13 mouse cellular contexts compared by ENCODE assay signal in the genomic region with DNA sequence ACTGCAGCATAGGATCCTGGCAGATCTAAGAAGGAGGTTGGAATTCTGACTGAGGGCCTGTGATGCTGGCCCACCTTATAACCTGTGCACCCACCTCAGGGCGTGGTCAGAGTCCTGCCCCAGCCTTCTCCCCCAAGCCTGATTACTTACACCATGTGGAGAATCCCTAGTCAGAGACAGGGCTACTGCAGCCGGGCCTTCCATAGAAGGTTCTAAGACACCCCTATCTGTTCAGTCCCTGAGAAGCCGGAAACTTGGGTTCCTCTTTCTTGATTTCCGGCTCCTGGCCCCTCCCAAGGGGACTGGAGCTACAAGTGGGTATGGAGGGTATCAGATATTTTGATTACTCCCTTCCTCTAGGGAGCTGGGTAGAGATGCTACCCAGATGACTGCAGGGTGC. TPM values are rescaled to one million over a fixed set of nuclear protein-coding genes. Genes with fewer than 3 reads are reported as not detected.
DNase-seq lines count a peak whose midpoint lies in the region; ATAC-seq and TF ChIP-seq lines count a peak whose summit lies in the region.
"Had no signal": no experiment of that assay in that cellular context is flagged by ENCODE, and none has a peak within 500 bp of the region (broad histone marks: within the 10 kb centered on the region; RNA-seq: fewer than 3 reads in every experiment).

No protein-coding gene starts in this region.

- peaks cover 10% of the 10 kb centered on the region for H3K4me1 ChIP-seq in heart, embryonic 11.5 days (ENCODE audit: control insufficient read depth, insufficient read depth, low read length)
- H3K4me1 ChIP-seq in heart, embryonic 12.5 days (replicated peaks) = peaks cover 33% of the 10 kb centered on the region
- peaks cover 30% of the 10 kb centered on the region for H3K4me1 ChIP-seq in liver, embryonic 13.5 days (replicated peaks)
- H3K4me1 ChIP-seq in stomach, postnatal 0 days (replicated peaks; ENCODE audit: control insufficient read depth, insufficient read depth) = peaks cover 2% of the 10 kb centered on the region; the same call in 1 of the 2 replicates
- H3K4me1 ChIP-seq in forebrain, embryonic 14.5 days (ENCODE audit: control insufficient read depth, insufficient read depth, low read length) = peaks cover 11% of the 10 kb centered on the region; the same call in 1 of the 2 replicates

- H3K9ac ChIP-seq in heart, embryonic 11.5 days (ENCODE audit: low read depth, low read length) = no peak overlapping the region
- no peak overlapping the region for H3K9ac ChIP-seq in heart, embryonic 12.5 days
- H3K9ac ChIP-seq in liver, embryonic 13.5 days = peak overlapping the region; percentile 13; the same call in 1 of the 2 replicates
- H3K9ac ChIP-seq in stomach, postnatal 0 days (ENCODE audit: low read length) = no peak overlapping the region
- H3K9ac ChIP-seq in forebrain, embryonic 14.5 days (ENCODE audit: low read length) = no peak overlapping the region

- H3K9me3 ChIP-seq in heart, embryonic 11.5 days (replicated peaks; ENCODE audit: control insufficient read depth, low read length) = no peaks in the 10 kb centered on the region
- no peaks in the 10 kb centered on the region for H3K9me3 ChIP-seq in heart, embryonic 12.5 days (replicated peaks)
- no peaks in the 10 kb centered on the region for H3K9me3 ChIP-seq in liver, embryonic 13.5 days (replicated peaks)
- H3K9me3 ChIP-seq in stomach, postnatal 0 days (ENCODE audit: control insufficient read depth, low read length) = no peaks in the 10 kb centered on the region
- no peaks in the 10 kb centered on the region for H3K9me3 ChIP-seq in forebrain, embryonic 14.5 days (replicated peaks; ENCODE audit: control insufficient read depth, low read length)

- H3K27me3 ChIP-seq in heart, embryonic 11.5 days (ENCODE audit: control insufficient read depth, insufficient read depth, low read length) = peaks cover 3% of the 10 kb centered on the region; the same call in 1 of the 2 replicates
- peaks cover 9% of the 10 kb centered on the region; the same call in 1 of the 2 replicates for H3K27me3 ChIP-seq in heart, embryonic 12.5 days (replicated peaks)
- peaks cover 30% of the 10 kb centered on the region for H3K27me3 ChIP-seq in liver, embryonic 13.5 days
- H3K27me3 ChIP-seq in stomach, postnatal 0 days (ENCODE audit: control insufficient read depth, insufficient read depth, low read length) = no peaks in the 10 kb centered on the region
- no peaks in the 10 kb centered on the region for H3K27me3 ChIP-seq in forebrain, embryonic 14.5 days (replicated peaks; ENCODE audit: control insufficient read depth, insufficient read depth, low read length)

- TF ChIP-seq EP300 in stomach, postnatal 0 days (optimal IDR thresholded peaks at IDR 0.05) = no peak

- no peak overlapping the region for H3K27ac ChIP-seq in heart, embryonic 11.5 days (ENCODE audit: low read depth, low read length)
- H3K27ac ChIP-seq in heart, embryonic 12.5 days (ENCODE audit: poor library complexity, severe bottlenecking) = no peak overlapping the region
- no peak overlapping the region for H3K27ac ChIP-seq in liver, embryonic 13.5 days
- H3K27ac ChIP-seq in stomach, postnatal 0 days (replicated peaks) = no peak overlapping the region
- no peak overlapping the region for H3K27ac ChIP-seq in forebrain, embryonic 14.5 days (ENCODE audit: low read depth, low read length)
- H3K27ac ChIP-seq: left cerebral cortex, adult 2 months had no signal

- peaks cover 2% of the 10 kb centered on the region; the same call in 1 of the 2 replicates for H3K36me3 ChIP-seq in heart, embryonic 11.5 days (ENCODE audit: control insufficient read depth, insufficient read depth, low read length)
- H3K36me3 ChIP-seq in heart, embryonic 12.5 days = peaks cover 29% of the 10 kb centered on the region
- peaks cover 13% of the 10 kb centered on the region for H3K36me3 ChIP-seq in liver, embryonic 13.5 days
- H3K36me3 ChIP-seq in stomach, postnatal 0 days (ENCODE audit: control insufficient read depth, insufficient read depth, low read length) = 0 out of 2 replicates have a peak, but pooled peaks cover 3% of the 10 kb centered on the region
- peaks cover 31% of the 10 kb centered on the region for H3K36me3 ChIP-seq in forebrain, embryonic 14.5 days (ENCODE audit: control insufficient read depth, insufficient read depth, low read length)

- WGBS in heart, embryonic 11.5 days (ENCODE audit: insufficient replicate concordance) = 83% methylated on average over 4 of the region's 4 CpGs
- WGBS in heart, embryonic 12.5 days = 75% methylated on average over 4 of the region's 4 CpGs
- 37% methylated on average over 4 of the region's 4 CpGs for WGBS in liver, embryonic 13.5 days (ENCODE audit: insufficient replicate concordance)
- 87% methylated on average over 4 of the region's 4 CpGs for WGBS in stomach, postnatal 0 days
- 89% methylated on average over 4 of the region's 4 CpGs for WGBS in forebrain, embryonic 14.5 days

- no peak for TF ChIP-seq CTCF in stomach, postnatal 0 days (IDR thresholded peaks at IDR 0.05; ENCODE audit: low read depth)

- DNase-seq in spleen, postnatal 36 days (ENCODE audit: low spot score in 2 of 2) = peak; percentile 65 to 74
- DNase-seq in spleen, postnatal 14 days (ENCODE audit: low spot score in 2 of 2) = no peak
- no peak for DNase-seq in liver, embryonic 13.5 days
- DNase-seq in stomach, postnatal 0 days (ENCODE audit: low spot score) = peak; percentile 11
- no peak for DNase-seq in frontal cortex, postnatal 14 days (ENCODE audit: low spot score in 2 of 2)
- DNase-seq in forebrain, embryonic 14.5 days (ENCODE audit: low spot score) = no peak
- DNase-seq: heart, postnatal 4 days; kidney, postnatal 10 days; lung, postnatal 14 days had no signal

- no peak overlapping the region for H3K4me2 ChIP-seq in heart, embryonic 11.5 days
- no peak overlapping the region for H3K4me2 ChIP-seq in heart, embryonic 12.5 days
- peak overlapping the region; percentile 78 for H3K4me2 ChIP-seq in liver, embryonic 13.5 days
- H3K4me2 ChIP-seq in stomach, postnatal 0 days (replicated peaks; ENCODE audit: low read depth) = no peak overlapping the region
- no peak overlapping the region for H3K4me2 ChIP-seq in forebrain, embryonic 14.5 days (ENCODE audit: low read length)

- 0 out of 2 replicates have a peak overlapping the region, but pooled peaks have one; percentile 1 for H3K4me3 ChIP-seq in heart, embryonic 11.5 days (ENCODE audit: low read depth, low read length)
- H3K4me3 ChIP-seq in heart, embryonic 12.5 days = no peak overlapping the region
- H3K4me3 ChIP-seq in liver, embryonic 13.5 days (replicated peaks) = peak overlapping the region; percentile 28
- H3K4me3 ChIP-seq in stomach, postnatal 0 days (ENCODE audit: low read depth, low read length) = no peak overlapping the region
- no peak overlapping the region for H3K4me3 ChIP-seq in forebrain, embryonic 14.5 days (ENCODE audit: low read depth, low read length)
- H3K4me3 ChIP-seq: left cerebral cortex, adult 2 months had no signal

- ATAC-seq in heart, embryonic 11.5 days (replicated peaks; ENCODE audit: insufficient number of reproducible peaks, low FRiP score, low TSS enrichment) = no peak
- no peak for ATAC-seq in heart, embryonic 12.5 days (ENCODE audit: insufficient number of reproducible peaks, low FRiP score)
- no peak for ATAC-seq in liver, embryonic 13.5 days (ENCODE audit: low read depth)
- no peak for ATAC-seq in stomach, postnatal 0 days (ENCODE audit: low FRiP score, low TSS enrichment)
- ATAC-seq in forebrain, embryonic 14.5 days = no peak

RNA-seq across cellular contexts. Expression of a gene that starts 2.2 kb away (rescaled TPM):
- 57.7 and 61.3 TPM in 2 replicates for polyA plus RNA-seq in heart, embryonic 11.5 days (2014; fragmentation: Nextera tagmentation; extraction: Ambion mirVana)
- 43.5 and 45.4 TPM in 2 replicates for polyA plus RNA-seq in heart, embryonic 12.5 days (2016; fragmentation: Nextera tagmentation; extraction: Ambion mirVana)
- 17.7 and 19.9 TPM in 2 replicates for polyA plus RNA-seq in liver, embryonic 13.5 days (2015; fragmentation: Nextera tagmentation; extraction: Ambion mirVana)
- 20.0 and 24.6 TPM in 2 replicates for polyA plus RNA-seq in stomach, postnatal 0 days (2015; fragmentation: Nextera tagmentation; extraction: Ambion mirVana)
- polyA plus RNA-seq in forebrain, embryonic 14.5 days (2014; fragmentation: Nextera tagmentation; extraction: Ambion mirVana) = 60.3 and 63.6 TPM in 2 replicates

RNA-seq across cellular contexts. Expression of a gene that starts 6.7 kb away (rescaled TPM):
- not detected in 2 replicates for polyA plus RNA-seq in heart, embryonic 11.5 days (2014; fragmentation: Nextera tagmentation; extraction: Ambion mirVana)
- polyA plus RNA-seq in heart, embryonic 12.5 days (2016; fragmentation: Nextera tagmentation; extraction: Ambion mirVana) = not detected in 2 replicates
- polyA plus RNA-seq in liver, embryonic 13.5 days (2015; fragmentation: Nextera tagmentation; extraction: Ambion mirVana) = not detected in 2 replicates
- polyA plus RNA-seq in stomach, postnatal 0 days (2015; fragmentation: Nextera tagmentation; extraction: Ambion mirVana) = not detected in 2 replicates
- not detected in 2 replicates for polyA plus RNA-seq in forebrain, embryonic 14.5 days (2014; fragmentation: Nextera tagmentation; extraction: Ambion mirVana)
- polyA plus RNA-seq: neural tube, embryonic 14.5 days had no signal

RNA-seq across cellular contexts. Expression of a gene that starts 11.5 kb away (rescaled TPM):
- 13.5 and 14.1 TPM in 2 replicates for polyA plus RNA-seq in heart, embryonic 11.5 days (2014; fragmentation: Nextera tagmentation; extraction: Ambion mirVana)
- 13.1 and 15.4 TPM in 2 replicates for polyA plus RNA-seq in heart, embryonic 12.5 days (2016; fragmentation: Nextera tagmentation; extraction: Ambion mirVana)
- 2.4 and 2.6 TPM in 2 replicates for polyA plus RNA-seq in liver, embryonic 13.5 days (2015; fragmentation: Nextera tagmentation; extraction: Ambion mirVana)
- 12.7 and 13.4 TPM in 2 replicates for polyA plus RNA-seq in stomach, postnatal 0 days (2015; fragmentation: Nextera tagmentation; extraction: Ambion mirVana)
- polyA plus RNA-seq in forebrain, embryonic 14.5 days (2014; fragmentation: Nextera tagmentation; extraction: Ambion mirVana) = 42.0 and 44.3 TPM in 2 replicates

RNA-seq across cellular contexts. Expression of a gene that starts 20.1 kb away (rescaled TPM):
- polyA plus RNA-seq in heart, embryonic 11.5 days (2014; fragmentation: Nextera tagmentation; extraction: Ambion mirVana) = 18.6 and 22.2 TPM in 2 replicates
- 24.7 and 26.3 TPM in 2 replicates for polyA plus RNA-seq in heart, embryonic 12.5 days (2016; fragmentation: Nextera tagmentation; extraction: Ambion mirVana)
- 6.4 and 6.5 TPM in 2 replicates for polyA plus RNA-seq in liver, embryonic 13.5 days (2015; fragmentation: Nextera tagmentation; extraction: Ambion mirVana)
- 14.0 and 14.1 TPM in 2 replicates for polyA plus RNA-seq in stomach, postnatal 0 days (2015; fragmentation: Nextera tagmentation; extraction: Ambion mirVana)
- 12.5 and 15.1 TPM in 2 replicates for polyA plus RNA-seq in forebrain, embryonic 14.5 days (2014; fragmentation: Nextera tagmentation; extraction: Ambion mirVana)

RNA-seq across cellular contexts. Expression of a gene that starts 23.2 kb away (rescaled TPM):
- polyA plus RNA-seq in heart, embryonic 11.5 days (2014; fragmentation: Nextera tagmentation; extraction: Ambion mirVana) = 7.5 and 9.2 TPM in 2 replicates
- 7.7 and 9.8 TPM in 2 replicates for polyA plus RNA-seq in heart, embryonic 12.5 days (2016; fragmentation: Nextera tagmentation; extraction: Ambion mirVana)
- polyA plus RNA-seq in liver, embryonic 13.5 days (2015; fragmentation: Nextera tagmentation; extraction: Ambion mirVana) = 0.24 and 0.45 TPM in 2 replicates
- polyA plus RNA-seq in stomach, postnatal 0 days (2015; fragmentation: Nextera tagmentation; extraction: Ambion mirVana) = 0.52 and 0.80 TPM in 2 replicates
- 66.8 and 67.5 TPM in 2 replicates for polyA plus RNA-seq in forebrain, embryonic 14.5 days (2014; fragmentation: Nextera tagmentation; extraction: Ambion mirVana)

Comparison
In these comparisons a context has a peak if more than half of its experiments do, and no peak if none do; other contexts are left out.
1. H3K4me3 ChIP-seq: peak in heart, embryonic 11.5 days (single experiment) and liver, embryonic 13.5 days (single experiment); none in heart, embryonic 12.5 days (single experiment), stomach, postnatal 0 days (single experiment) and forebrain, embryonic 14.5 days (single experiment).
2. DNase-seq: peak in spleen, postnatal 36 days (2 of 2) and stomach, postnatal 0 days (single experiment); none in spleen, postnatal 14 days (0 of 2), liver, embryonic 13.5 days (single experiment), frontal cortex, postnatal 14 days (0 of 2) and forebrain, embryonic 14.5 days (single experiment).